Mouse (Mus musculus): ENCODE measurements around the gene Olfml2b. TPM values are rescaled to one million over a fixed set of nuclear protein-coding genes. Genes with fewer than 3 reads are reported as not detected.
A peak's percentile ranks its signal among the peaks of the same experiment; 100 is the strongest.

Olfml2b gene
- 1.3 and 2.6 TPM in 2 replicates for polyA plus RNA-seq (2011; ENCODE audit: insufficient read depth, insufficient read length, low read depth, missing spikeins)

DNA sequence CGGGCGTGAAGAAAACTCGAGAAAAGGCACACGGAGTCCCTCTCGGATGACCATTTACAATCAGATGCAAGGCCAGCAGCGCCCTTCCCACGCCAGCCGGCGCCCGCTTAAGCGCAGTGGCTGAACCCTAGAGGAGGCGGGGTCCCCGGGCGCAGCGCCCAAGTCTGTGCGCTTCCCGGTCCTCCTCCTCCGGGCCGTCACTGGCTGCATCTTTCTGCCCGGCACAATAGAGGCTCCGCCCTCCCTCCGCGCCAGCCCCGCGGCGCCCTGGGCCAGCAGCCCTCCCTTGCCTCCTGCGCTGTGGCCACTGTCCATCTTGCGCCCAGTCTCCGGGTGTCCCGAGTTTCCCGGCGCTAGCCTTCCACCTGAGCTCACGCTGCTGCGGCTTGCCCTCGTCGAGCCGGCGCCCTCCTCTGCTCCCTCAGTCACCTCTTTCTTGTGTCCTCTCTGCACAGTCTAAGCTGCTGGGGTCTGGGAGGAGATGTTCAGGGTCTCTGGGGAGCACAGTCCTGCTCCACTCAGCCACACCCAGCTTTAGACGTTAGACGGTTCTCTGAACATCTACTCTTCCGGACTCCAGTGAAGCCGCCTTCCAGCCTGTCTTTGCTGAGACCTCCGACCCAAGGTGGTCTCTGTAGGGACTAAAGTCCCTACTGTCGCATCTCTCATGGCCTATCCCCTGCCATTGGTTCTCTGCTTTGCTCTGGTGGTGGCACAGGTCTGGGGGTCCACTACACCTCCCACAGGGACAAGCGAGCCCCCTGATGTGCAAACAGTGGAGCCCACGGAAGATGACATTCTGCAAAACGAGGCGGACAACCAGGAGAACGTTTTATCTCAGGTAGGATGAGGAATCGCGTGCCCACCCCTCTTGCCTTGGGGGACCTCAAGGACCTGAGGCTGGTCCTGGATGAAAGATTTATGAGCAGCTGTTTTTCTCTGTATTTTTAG lies at the start of gene Olfml2b:
Gene Olfml2b (plus strand): TSS at position 278 of the 951 bp plus-strand sequence.
- TF ChIP-seq EP300 (IDR thresholded peaks at IDR 0.05; ENCODE audit: insufficient read depth, low read depth, low read length) (no peak), CTCF (IDR thresholded peaks at IDR 0.05; ENCODE audit: low read depth, low read length) (no peak), POLR2A (IDR thresholded peaks at IDR 0.05; ENCODE audit: insufficient read depth, low read length) (no peak)
- H3K36me3 ChIP-seq (ENCODE audit: control insufficient read depth, insufficient read depth, low read length, poor library complexity, severe bottlenecking): no peaks in the 10 kb centered on the region
- no peaks in the 10 kb centered on the region for H3K9me3 ChIP-seq (replicated peaks; ENCODE audit: control insufficient read depth, insufficient read depth, low read length, poor library complexity, severe bottlenecking)
- peak within 1 kb of the TSS; percentile 70 for H3K4me3 ChIP-seq (ENCODE audit: low read depth, low read length)
- H3K4me1 ChIP-seq (ENCODE audit: control insufficient read depth, insufficient read depth, low read length): no peaks in the 10 kb centered on the region
- H3K27me3 ChIP-seq (ENCODE audit: control insufficient read depth, insufficient read depth, low read length, poor library complexity, severe bottlenecking): peaks cover 2% of the 10 kb centered on the region; the same call in 1 of the 2 replicates
- H3K27ac ChIP-seq (ENCODE audit: insufficient read depth, low read length): no peak within 1 kb of the TSS
- H3K9ac ChIP-seq (ENCODE audit: low read depth, poor library complexity, severe bottlenecking): peak within 1 kb of the TSS; percentile 47

- no peaks in the 10 kb centered on the region; the same call in 1 of the 2 replicates for H3K27me3 ChIP-seq (ENCODE audit: control insufficient read depth, insufficient read depth, low read length, poor library complexity, severe bottlenecking)
- H3K4me3 ChIP-seq (ENCODE audit: low read depth, low read length): no peak overlapping the region
- H3K9ac ChIP-seq (ENCODE audit: low read depth, poor library complexity, severe bottlenecking): no peak overlapping the region
- H3K36me3 ChIP-seq (ENCODE audit: control insufficient read depth, insufficient read depth, low read length, poor library complexity, severe bottlenecking): no peaks in the 10 kb centered on the region
- no peak for TF ChIP-seq EP300 (IDR thresholded peaks at IDR 0.05; ENCODE audit: insufficient read depth, low read depth, low read length)
- TF ChIP-seq POLR2A (IDR thresholded peaks at IDR 0.05; ENCODE audit: insufficient read depth, low read length): no peak
- no peak for TF ChIP-seq CTCF (IDR thresholded peaks at IDR 0.05; ENCODE audit: low read depth, low read length)
- H3K27ac ChIP-seq (ENCODE audit: insufficient read depth, low read length): no peak overlapping the region
- H3K9me3 ChIP-seq (replicated peaks; ENCODE audit: control insufficient read depth, insufficient read depth, low read length, poor library complexity, severe bottlenecking): peaks cover 8% of the 10 kb centered on the region; the same call in 1 of the 2 replicates
- H3K4me1 ChIP-seq (ENCODE audit: control insufficient read depth, insufficient read depth, low read length): no peaks in the 10 kb centered on the region
Measured at GRCm38 (mm10) chr1:170594575-170594974, 49.8 kb upstream of the Olfml2b start.

GRCm38 (mm10) chr1:170605228-170606001 lies 38.9 kb upstream of the Olfml2b start:
- Histone ChIP-seq H3K27ac (ENCODE audit: insufficient read depth, low read length) (no peak overlapping the region), H3K4me1 (ENCODE audit: control insufficient read depth, insufficient read depth, low read length) (no peaks in the 10 kb centered on the region), H3K4me3 (ENCODE audit: low read depth, low read length) (no peak overlapping the region), H3K9ac (ENCODE audit: low read depth, poor library complexity, severe bottlenecking) (no peak overlapping the region), H3K36me3 (ENCODE audit: control insufficient read depth, insufficient read depth, low read length, poor library complexity, severe bottlenecking) (no peaks in the 10 kb centered on the region), H3K9me3 (replicated peaks; ENCODE audit: control insufficient read depth, insufficient read depth, low read length, poor library complexity, severe bottlenecking) (no peaks in the 10 kb centered on the region), H3K27me3 (ENCODE audit: control insufficient read depth, insufficient read depth, low read length, poor library complexity, severe bottlenecking) (no peaks in the 10 kb centered on the region)
- TF ChIP-seq EP300 (IDR thresholded peaks at IDR 0.05; ENCODE audit: insufficient read depth, low read depth, low read length): no peak
- TF ChIP-seq CTCF (IDR thresholded peaks at IDR 0.05; ENCODE audit: low read depth, low read length): no peak
- TF ChIP-seq POLR2A (IDR thresholded peaks at IDR 0.05; ENCODE audit: insufficient read depth, low read length): no peak

DNA sequence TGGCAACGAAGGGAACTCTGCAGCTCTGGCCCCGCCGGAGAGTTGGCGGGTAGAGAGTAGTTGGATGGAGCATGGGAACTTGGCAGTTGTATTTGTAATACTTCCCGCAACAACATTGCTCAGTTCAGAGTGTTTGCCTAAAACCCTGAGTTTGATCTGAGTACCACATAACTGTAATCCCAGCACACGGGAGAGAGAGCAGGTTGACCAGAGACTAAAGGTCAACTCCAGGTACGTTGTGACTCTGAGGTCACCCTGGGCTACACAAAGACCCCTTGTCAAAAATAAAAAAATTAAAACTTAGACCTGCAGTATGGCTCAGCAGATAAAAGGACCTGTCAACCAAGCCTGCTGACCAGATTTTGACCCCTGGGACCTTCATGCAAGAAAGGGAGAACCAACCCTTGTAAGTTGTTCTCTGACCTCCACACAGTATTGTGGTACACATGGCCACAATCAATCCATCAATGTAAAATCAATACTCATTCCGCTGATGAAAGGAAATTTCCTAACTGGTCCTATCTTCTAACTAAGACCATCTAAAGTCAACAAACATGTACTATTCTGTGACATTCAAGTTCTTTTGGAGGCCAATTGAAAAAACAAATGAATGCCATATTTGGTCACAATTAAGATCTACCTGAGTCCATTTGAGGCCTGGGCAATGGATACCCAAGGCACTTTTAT lies 37.0 kb upstream of the Olfml2b start:
- Histone ChIP-seq H3K36me3 (ENCODE audit: control insufficient read depth, insufficient read depth, low read length, poor library complexity, severe bottlenecking) (no peaks in the 10 kb centered on the region), H3K4me3 (ENCODE audit: low read depth, low read length) (no peak overlapping the region), H3K9ac (ENCODE audit: low read depth, poor library complexity, severe bottlenecking) (no peak overlapping the region), H3K27ac (ENCODE audit: insufficient read depth, low read length) (no peak overlapping the region), H3K27me3 (ENCODE audit: control insufficient read depth, insufficient read depth, low read length, poor library complexity, severe bottlenecking) (no peaks in the 10 kb centered on the region), H3K9me3 (replicated peaks; ENCODE audit: control insufficient read depth, insufficient read depth, low read length, poor library complexity, severe bottlenecking) (no peaks in the 10 kb centered on the region), H3K4me1 (ENCODE audit: control insufficient read depth, insufficient read depth, low read length) (no peaks in the 10 kb centered on the region)
- TF ChIP-seq POLR2A (IDR thresholded peaks at IDR 0.05; ENCODE audit: insufficient read depth, low read length) (no peak), CTCF (IDR thresholded peaks at IDR 0.05; ENCODE audit: low read depth, low read length) (no peak), EP300 (IDR thresholded peaks at IDR 0.05; ENCODE audit: insufficient read depth, low read depth, low read length) (no peak)

- no peak overlapping the region for H3K9ac ChIP-seq (ENCODE audit: low read depth, poor library complexity, severe bottlenecking)
- no peaks in the 10 kb centered on the region for H3K36me3 ChIP-seq (ENCODE audit: control insufficient read depth, insufficient read depth, low read length, poor library complexity, severe bottlenecking)
- H3K27me3 ChIP-seq (ENCODE audit: control insufficient read depth, insufficient read depth, low read length, poor library complexity, severe bottlenecking): no peaks in the 10 kb centered on the region
- no peaks in the 10 kb centered on the region for H3K4me1 ChIP-seq (ENCODE audit: control insufficient read depth, insufficient read depth, low read length)
- TF ChIP-seq EP300 (IDR thresholded peaks at IDR 0.05; ENCODE audit: insufficient read depth, low read depth, low read length) (no peak), POLR2A (IDR thresholded peaks at IDR 0.05; ENCODE audit: insufficient read depth, low read length) (no peak), CTCF (IDR thresholded peaks at IDR 0.05; ENCODE audit: low read depth, low read length) (no peak)
- H3K9me3 ChIP-seq (replicated peaks; ENCODE audit: control insufficient read depth, insufficient read depth, low read length, poor library complexity, severe bottlenecking): no peaks in the 10 kb centered on the region
- H3K27ac ChIP-seq (ENCODE audit: insufficient read depth, low read length): no peak overlapping the region
- no peak overlapping the region for H3K4me3 ChIP-seq (ENCODE audit: low read depth, low read length)
Measured at GRCm38 (mm10) chr1:170608461-170609071, 35.8 kb upstream of the Olfml2b start.
